Mouse (Mus musculus) embryonic fibroblast, embryonic 13.5 days (primary cell): ENCODE measurements around the gene Fcrla.

Experiments
- CTCF ChIP-seq: IDR thresholded peaks from 2 replicates; pipeline ENCODE4 v1.5.1; 2011; ENCODE audit warnings: mild to moderate bottlenecking, control low read depth, low read length, moderate library complexity, borderline replicate concordance; ENCODE audit not compliant: insufficient read depth
- POLR2A ChIP-seq: IDR thresholded peaks from 2 replicates; pipeline ENCODE4 v1.6.1; 2011; ENCODE audit warnings: low read depth, mild to moderate bottlenecking, control low read depth, low read length, moderate library complexity

GRCm38 (mm10) chr1:170894603-170895602 is 32.5 kb downstream of the Fcrla start:
- TF ChIP-seq POLR2A (no peak), CTCF (no peak)
